Mouse (Mus musculus) naive thymus-derived CD4-positive, alpha-beta T cell, adult 2 months (primary cell): Measurements from ENCODE around the gene Kbtbd12.

Source experiments
- DNase-seq: peaks from one replicate; pipeline ENCODE4 v3.0.0-alpha.2; 2011; ENCODE audit warnings: low read depth

The Kbtbd12 gene

DNA sequence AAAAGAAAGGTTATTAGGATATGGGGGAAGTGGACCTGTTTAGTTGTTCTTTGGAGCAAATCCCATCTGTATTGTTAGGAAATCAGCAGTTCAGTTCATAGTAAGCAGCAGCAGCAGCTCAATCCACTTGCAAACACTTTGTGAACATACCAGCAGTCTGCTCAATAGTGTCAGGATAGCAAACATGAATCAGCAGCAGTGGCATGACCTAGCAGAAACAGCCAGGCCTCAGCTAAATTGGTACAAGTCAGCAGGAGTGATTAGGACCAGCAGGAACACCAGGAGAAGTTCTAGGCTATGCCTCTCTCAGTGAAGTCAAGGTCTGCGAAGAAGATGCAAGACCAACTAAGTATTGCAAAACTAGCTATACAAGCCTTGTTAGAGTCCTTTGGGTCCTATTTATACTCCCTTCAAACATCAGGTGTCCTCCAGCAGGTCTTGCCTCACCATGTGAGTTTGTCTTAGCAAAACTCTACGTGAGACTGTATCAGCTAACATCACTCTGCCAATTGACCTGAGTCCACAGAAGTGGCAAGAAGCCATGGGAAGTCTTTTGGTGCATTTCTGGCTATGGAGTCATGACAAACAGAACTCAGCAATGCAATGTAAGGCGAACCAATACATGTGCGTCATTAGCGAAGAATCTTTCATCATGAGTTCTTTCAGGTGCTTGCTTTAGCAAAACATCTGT, at the start of gene Kbtbd12:
Gene Kbtbd12 (minus strand): TSS at position 340 of the 691 bp plus-strand sequence.
- no peak for DNase-seq

DNA sequence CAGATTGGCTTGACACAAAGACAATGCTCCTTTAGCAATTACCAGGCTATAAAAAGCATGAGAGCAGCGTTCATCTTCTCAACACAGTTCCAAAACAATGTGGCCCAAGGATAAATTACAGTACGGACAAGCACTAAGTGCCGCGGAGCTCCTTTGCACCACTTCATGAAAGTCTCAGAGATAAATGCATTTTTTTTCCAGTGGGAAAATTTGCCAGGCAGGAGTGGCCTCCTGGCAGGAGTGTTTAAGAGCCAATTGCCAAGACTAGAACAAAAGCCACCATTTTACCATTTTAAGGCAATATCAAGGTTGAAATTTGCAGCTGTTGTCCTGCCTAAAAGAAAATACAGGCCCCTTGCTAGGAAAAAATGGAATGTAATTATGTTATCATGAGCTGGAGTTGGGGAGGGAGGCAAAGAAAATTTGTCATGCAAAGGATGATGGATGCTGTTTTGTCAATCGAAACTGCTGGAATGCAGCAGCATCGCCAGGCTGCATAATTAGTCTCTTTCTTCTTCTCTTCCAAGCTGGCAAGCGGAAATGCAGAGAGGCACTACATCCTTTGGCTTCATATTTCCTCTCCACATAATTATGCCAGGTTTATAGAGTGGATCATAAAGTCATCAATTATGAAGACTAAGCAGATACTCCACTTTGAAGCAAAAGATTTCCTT, 45.8 kb upstream of the Kbtbd12 start:
- DNase-seq = no peak

GRCm38 (mm10) chr6:88681026-88681425, 43.3 kb upstream of the Kbtbd12 start:
- no peak for DNase-seq

DNA sequence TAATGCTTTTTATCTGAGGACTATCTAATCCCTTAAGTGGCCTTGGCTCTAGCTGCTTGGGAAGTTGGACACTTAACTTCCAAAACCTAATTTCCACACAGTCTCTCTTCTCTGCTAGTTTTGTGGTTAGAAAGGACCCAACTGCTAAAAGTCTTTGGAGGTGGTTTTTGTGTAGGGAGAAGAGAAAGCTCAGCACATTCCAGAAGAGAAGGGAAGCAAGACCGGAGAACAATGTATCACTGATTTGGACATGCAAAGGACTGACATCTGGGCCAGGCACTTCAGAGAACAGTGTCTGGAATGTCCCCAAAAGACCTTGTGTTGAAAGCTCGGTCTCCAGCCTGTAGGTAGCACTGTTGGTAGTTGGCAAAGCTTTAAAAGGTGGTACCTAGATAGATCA, 40.0 kb upstream of the Kbtbd12 start:
- no peak for DNase-seq

DNA sequence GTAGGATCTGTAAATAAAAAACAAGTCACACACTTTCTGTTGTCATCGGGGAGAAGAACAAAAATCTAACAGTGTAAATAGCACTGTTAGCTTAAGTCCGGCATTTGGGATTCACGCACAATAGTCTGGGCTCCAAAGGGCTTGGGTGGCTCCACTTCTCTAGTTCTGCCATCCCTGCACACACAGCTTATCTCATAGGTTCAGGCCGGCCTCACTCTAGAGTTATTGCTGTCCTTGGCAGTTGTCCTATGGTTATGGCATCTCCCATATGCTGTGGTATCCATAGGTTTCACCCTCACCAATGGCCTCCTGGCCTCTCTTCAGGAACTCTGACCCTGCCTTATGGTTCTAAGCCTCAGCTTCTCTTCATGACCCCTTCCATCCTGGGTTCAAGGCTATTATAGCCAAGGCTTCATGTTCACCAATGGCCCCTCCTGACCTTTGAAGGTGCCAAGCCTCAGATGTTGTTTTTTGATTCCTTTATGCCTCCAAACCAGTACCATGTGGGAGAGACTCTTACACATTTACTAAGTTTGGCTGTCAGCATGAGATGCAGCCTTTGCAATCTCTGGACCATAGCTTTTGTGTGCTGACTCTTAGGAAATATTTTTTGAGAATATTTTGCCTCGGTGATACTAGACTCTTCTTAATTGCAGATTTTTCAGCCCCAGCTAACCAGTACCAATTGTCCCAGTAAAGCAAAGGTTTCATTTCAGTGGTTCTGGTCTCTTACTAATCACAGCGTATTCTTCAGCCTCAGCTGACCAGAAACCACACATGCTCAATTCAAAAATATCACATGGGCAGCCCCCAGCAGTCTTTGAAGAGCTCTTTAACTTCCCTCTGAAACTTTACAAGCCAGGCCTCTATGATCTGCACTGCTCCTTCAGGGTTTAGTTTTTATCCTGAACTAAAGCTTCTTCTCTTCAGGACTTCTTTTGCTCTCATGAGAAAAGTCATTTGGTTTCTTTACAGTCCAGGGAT, 39.3 kb upstream of the Kbtbd12 start:
- DNase-seq = no peak

- no peak for DNase-seq
Measured at GRCm38 (mm10) chr6:88675815-88676214, 38.1 kb upstream of the Kbtbd12 start.

DNA sequence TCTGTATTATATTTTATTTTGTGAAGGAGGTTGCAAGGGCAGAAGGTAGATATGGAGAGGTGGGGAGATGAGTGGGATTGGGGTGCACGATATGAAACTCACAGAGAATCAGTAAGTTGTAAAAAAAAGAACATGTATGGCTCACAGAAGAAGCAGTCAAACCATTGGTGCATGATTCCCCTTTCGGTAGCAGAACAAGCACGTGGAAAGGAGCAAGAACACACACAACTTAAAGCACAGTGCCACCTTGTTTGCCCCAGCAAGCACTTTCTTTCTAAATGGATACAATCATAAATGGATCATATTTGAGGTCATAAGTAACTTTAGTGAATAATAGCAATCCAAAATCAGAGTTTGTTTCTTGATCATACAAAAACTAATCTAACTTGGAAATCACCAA, 24.5 kb upstream of the Kbtbd12 start:
- no peak for DNase-seq

DNA sequence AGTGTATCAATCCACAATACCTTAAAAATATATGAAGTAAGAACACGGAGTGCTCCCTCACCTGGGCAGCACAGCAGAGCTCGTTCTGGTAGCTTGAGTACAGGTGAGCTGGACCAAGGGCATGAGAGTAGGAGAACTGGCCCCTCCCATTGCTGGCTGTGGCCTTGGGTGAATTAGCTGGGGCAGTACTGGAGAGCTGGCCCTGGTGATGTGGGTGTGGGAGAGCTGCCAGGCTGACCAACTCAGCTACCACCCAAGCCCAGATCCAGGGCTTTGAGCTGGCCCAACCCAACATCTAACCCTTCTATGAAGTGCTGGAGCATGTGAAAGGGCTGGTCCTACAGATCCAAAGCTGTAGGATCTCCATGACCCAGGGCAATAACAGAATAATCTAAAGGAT, 23.9 kb upstream of the Kbtbd12 start:
- DNase-seq = no peak

- DNase-seq = no peak
Measured at GRCm38 (mm10) chr6:88647564-88648295, 10.0 kb upstream of the Kbtbd12 start.

GRCm38 (mm10) chr6:88644786-88645185, 7.0 kb upstream of the Kbtbd12 start:
- no peak for DNase-seq

GRCm38 (mm10) chr6:88641346-88641920, 3.7 kb upstream of the Kbtbd12 start:
- DNase-seq = no peak

DNA sequence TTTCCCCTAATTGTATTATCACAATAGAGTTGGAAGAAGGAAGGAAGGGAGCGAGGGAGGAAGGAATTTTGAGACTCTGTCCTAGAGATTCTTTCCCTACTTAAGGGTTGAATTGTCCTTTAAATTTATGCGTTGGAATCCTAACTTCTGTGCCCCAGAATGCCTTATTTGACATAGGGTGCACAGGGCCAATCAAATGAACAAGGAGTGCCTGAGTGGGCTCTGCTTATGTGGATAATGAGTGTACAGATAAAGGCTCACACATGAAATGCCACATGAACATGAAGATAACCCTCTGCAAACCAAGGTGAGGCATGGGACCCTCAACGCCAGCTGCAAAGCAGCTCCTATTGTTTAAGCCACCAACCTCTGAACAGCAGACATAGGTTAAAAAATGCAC, 2.6 kb upstream of the Kbtbd12 start:
- DNase-seq = no peak

DNA sequence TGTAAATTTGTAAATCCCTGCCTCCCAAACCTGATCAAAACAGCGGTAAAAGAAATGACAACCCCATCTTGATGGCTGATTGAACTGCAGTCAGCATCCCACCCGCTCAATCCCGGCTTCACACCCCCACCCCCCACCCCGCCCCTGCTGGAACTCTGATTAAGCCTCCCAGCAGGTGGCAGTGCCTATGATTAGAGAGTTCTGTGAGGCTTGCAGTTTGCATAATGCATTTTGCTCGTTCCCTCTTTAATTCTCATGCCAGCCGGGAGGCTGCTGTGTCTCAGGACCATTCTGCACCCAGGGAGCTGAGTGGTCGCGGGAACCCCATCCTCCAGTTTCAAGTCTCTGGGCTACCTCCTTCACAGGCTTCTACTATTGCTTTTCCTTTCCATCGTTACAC, 2.2 kb upstream of the Kbtbd12 start:
- no peak for DNase-seq

DNA sequence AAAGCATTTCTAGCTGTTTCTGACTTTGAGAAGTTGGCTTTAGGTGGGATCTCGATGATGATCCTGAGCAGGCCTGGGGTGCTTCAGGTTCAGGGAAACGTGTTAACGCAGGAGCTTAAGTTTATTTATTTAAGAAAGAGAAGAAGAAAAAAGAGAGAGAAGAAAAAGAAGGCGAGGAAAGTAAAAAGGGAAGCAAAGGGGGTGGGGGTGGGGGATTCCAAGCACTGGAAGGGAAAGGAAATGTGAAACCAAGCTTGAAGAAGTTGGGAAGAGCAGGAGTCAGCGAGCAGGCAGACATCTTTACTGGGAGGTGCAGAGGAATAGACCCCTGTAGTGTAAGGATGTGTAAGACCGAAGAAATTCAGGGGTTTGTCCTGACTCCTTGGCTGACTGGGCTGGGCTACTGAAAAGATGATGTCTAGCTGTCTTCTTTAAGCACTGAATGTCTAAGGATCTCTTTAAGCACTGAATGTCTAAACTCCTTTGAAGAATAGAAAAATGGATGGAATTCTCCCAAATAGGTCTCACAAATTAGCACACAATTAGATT, 1.7 kb upstream of the Kbtbd12 start:
- DNase-seq = no peak

GRCm38 (mm10) chr6:88638917-88639316, 1.2 kb upstream of the Kbtbd12 start:
- DNase-seq = no peak

DNA sequence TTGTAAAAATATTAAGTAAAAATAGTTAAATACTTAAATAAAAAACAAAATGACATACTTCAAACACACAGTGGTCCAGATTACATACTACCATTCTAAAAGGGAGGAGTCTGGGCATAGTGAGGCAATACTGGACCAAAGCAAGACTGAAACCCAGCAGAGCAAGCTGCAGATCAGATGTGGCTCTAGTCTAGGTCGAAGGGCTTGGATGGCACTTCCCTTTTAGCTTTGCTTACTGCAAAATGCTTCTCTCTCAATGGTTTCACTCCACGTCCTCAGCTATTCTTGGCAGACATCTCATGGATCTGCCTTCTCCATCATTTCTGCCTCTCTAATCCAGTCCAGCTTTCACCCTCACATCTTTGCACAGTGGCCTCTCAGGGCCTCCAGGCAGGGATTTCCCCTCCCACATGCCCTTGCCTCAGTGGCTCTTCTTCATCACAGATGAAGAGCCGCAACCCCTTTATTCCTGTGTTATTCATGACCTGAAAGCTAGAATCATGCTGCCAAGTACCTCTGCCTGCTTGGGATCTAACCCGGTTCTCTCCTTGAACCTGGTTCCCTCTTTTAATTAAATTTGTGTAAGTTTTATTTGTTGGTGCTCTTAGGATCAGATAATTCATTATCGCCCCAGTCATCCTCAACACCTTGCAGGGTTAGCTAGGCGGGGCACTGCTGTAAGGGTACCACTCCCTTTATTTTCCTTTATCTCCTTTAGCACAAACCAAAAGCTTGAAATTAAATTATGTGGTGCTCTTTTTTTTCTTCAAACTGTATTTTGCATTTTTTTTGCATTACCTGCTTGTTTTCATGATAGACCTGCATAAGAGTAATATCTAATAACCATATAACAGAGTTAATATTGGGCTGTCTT, 1.6 kb downstream of the Kbtbd12 start:
- no peak for DNase-seq

- DNase-seq = no peak
Measured at GRCm38 (mm10) chr6:88631293-88631692, 6.5 kb downstream of the Kbtbd12 start.

GRCm38 (mm10) chr6:88630560-88630959, 7.2 kb downstream of the Kbtbd12 start:
- no peak for DNase-seq

DNA sequence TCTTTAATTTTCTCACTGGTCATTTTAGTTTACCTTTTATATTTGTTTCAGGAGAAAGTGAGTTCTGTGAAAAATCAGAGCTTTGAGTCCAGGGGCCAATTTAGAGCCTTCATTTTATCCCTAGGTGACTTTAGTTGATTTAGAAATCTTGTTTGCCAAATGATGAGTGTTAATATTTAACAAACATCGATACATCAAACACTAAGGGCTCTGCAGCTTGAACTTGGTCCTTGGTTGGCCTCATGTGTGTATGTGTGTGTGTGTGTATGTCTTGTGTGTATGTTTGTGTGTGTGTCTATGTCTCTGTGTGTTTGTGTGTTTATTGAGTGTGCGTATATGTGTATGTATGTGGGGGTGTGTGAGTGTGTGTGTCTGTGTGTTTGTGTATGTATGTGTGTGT, 7.9 kb downstream of the Kbtbd12 start:
- no peak for DNase-seq

GRCm38 (mm10) chr6:88627317-88627811, 10.4 kb downstream of the Kbtbd12 start:
- DNase-seq = peak; percentile 13
